Mouse (Mus musculus): ENCODE results near the gene Gm9732. TPM values are rescaled to one million over a fixed set of nuclear protein-coding genes. Genes with fewer than 3 reads are reported as not detected.
"Not testable (repeated sequence)": the region's sequence is repeated elsewhere in the genome, so short reads cannot be mapped to it uniquely, and the experiment has no call there.

Gene Gm9732
- polyA plus RNA-seq, 1 experiment from 2014 or later = not detected

DNA sequence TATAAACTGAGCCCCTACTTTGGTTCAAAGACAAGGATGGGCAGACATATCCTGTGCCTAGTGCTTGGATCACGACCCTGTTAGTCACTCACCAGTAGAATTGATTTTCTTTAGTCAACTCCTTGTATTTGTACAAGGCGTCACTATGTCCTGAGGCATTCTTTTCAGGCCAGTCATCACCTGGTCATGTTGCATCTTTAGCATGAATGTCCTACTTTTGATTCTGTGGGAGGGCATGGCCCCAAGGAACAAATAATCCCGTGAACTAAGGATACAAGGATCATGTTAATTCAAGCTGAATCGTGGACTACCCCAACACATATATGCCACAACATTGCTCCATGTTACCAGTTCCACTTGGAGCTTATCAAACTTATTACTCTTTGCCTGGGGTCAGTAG is 3.3 kb downstream of the Gm9732 start:
- not testable (repeated sequence) for H3K36me3 ChIP-seq; H3K9me3 ChIP-seq (replicated peaks); H3K27ac ChIP-seq (replicated peaks); H3K4me3 ChIP-seq; H3K27me3 ChIP-seq (ENCODE audit: low read depth, poor library complexity, severe bottlenecking); H3K4me1 ChIP-seq; DNase-seq (ENCODE audit: low spot score)
- 83% methylated on average over 4 of the region's 4 CpGs for WGBS

DNA sequence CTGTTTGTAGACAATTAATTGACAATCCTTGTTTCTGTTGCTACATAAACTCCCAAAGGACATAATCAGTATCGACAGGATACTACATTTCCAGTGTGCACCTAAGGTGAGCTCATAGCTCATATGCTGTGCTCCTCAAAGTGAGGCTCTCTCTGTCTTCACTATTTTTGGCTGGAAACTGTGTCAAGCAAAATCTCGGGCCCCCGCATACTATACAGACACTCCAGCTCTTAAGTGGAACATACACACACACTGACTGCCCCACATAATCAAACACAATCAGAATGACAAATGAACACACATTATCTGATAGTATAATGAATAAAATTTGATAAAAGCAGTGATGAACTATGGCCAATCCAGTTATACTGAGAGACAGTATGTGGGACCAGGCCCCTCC is 3.8 kb downstream of the Gm9732 start:
- not testable (repeated sequence) for DNase-seq (ENCODE audit: low spot score); H3K4me3 ChIP-seq
- whole genome bisulfite sequencing = 92% methylated on average over 3 of the region's 3 CpGs

DNA sequence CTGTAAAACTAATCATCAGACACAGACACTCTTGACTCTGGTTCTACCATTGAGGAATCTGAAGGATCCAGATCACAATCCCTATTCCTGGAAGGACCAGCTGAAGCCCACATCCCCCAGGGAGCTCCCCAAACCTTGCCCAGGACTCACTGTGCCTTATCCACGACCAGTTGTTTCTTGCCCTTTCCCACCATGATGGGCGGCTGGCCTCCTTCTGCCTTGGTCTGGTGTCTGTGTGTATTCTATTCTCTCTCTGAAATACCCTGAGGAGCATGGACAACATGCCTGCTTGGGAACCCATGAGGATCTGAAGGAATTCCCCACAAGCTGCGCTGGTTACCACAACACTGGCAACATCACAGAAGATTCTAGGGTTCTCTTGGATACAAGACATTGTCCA is 18.7 kb downstream of the Gm9732 start, which contains the start of gene Gm8127:
Gm8127 (minus strand) TSS at position 330 of the 400 bp plus-strand sequence.
- not testable (repeated sequence) for H3K27ac ChIP-seq (replicated peaks); H3K36me3 ChIP-seq; H3K27me3 ChIP-seq (ENCODE audit: low read depth, poor library complexity, severe bottlenecking); H3K4me3 ChIP-seq; H3K4me1 ChIP-seq; H3K9me3 ChIP-seq (replicated peaks); DNase-seq (ENCODE audit: low spot score)
- WGBS = 86% methylated on average over 3 of the region's 3 CpGs

More for the DNA sequence above, 3.8 kb downstream of the Gm9732 start:
- not testable (repeated sequence) for H3K27me3 ChIP-seq (ENCODE audit: low read depth, poor library complexity, severe bottlenecking); H3K4me1 ChIP-seq; H3K9me3 ChIP-seq (replicated peaks); H3K27ac ChIP-seq (replicated peaks); H3K36me3 ChIP-seq

DNA sequence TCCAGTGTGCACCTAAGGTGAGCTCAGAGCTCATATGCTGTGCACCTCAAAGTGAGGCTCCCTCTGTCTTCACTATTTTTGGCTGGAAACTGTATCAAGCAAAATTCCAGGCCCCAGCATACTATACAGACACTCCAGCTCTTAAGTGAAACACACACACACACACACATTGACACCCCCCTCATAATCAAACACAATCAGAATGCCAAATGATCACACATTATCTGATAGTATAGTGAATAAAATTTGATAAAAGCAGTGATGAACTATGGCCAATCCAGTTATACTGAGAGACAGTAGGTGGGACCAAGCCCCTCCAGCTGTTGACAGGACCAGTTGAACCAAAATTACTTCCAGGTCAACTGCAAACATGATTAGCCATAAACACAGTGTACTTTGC is 44.7 kb downstream of the Gm9732 start:
- not testable (repeated sequence) for H3K4me1 ChIP-seq; H3K36me3 ChIP-seq; H3K27ac ChIP-seq (replicated peaks); H3K4me3 ChIP-seq; H3K9me3 ChIP-seq (replicated peaks); H3K27me3 ChIP-seq (ENCODE audit: low read depth, poor library complexity, severe bottlenecking); DNase-seq (ENCODE audit: low spot score)

DNA sequence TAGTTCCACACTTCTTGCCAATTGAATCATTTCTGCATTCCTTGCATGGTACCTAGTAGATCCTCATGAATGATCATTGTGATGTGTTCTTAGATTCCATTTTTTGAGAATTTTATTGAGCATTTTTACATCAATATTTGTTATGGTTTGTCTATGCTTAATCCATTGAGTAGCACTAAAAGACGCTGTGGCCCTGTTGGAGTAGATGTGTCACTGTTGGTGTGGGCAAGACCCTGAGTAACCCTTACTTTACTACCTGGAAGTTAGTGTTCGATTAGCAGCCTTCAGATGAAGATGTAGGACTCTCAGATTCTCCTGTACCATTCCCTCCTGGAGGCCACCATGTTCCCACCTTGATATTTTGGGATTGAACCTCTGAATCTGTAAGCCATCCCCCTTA is 53.8 kb downstream of the Gm9732 start:
- not testable (repeated sequence) for H3K27ac ChIP-seq (replicated peaks); H3K9me3 ChIP-seq (replicated peaks); H3K27me3 ChIP-seq (ENCODE audit: low read depth, poor library complexity, severe bottlenecking); DNase-seq (ENCODE audit: low spot score); H3K36me3 ChIP-seq; H3K4me1 ChIP-seq; H3K4me3 ChIP-seq
- WGBS = 86% methylated on average over 1 of the region's 2 CpGs

- not testable (repeated sequence) for H3K36me3 ChIP-seq; H3K9me3 ChIP-seq (replicated peaks); H3K27me3 ChIP-seq (ENCODE audit: low read depth, poor library complexity, severe bottlenecking); H3K4me3 ChIP-seq; H3K4me1 ChIP-seq; H3K27ac ChIP-seq (replicated peaks); DNase-seq (ENCODE audit: low spot score)
- WGBS = 90% methylated on average over 10 of the region's 11 CpGs
Observed at GRCm38 (mm10) chr14:43331362-43331880, 56.6 kb downstream of the Gm9732 start.

DNA sequence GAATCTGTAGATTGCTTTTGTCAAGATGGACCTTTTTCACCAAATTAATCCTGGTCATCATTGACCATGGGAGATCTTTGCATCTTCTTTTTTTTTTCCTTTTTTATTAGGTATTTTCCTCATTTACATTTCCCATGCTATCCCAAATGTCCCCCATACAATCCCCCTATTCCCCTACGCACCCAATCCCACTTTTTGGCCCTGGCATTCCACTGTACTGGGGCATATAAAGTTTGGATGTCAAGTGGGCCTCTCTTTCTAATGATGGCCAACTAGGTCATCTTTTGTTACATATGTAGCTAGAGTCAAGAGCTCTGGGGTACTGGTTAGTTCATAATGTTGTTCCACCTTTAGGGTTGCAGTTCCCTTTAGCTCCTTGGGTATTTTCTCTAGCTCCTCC is 62.8 kb downstream of the Gm9732 start:
- 64% methylated on average over 1 of the region's 1 CpGs for WGBS
- not testable (repeated sequence) for H3K27me3 ChIP-seq (ENCODE audit: low read depth, poor library complexity, severe bottlenecking); H3K4me1 ChIP-seq; DNase-seq (ENCODE audit: low spot score); H3K27ac ChIP-seq (replicated peaks); H3K9me3 ChIP-seq (replicated peaks); H3K36me3 ChIP-seq; H3K4me3 ChIP-seq

GRCm38 (mm10) chr14:43347711-43348110 is 72.9 kb downstream of the Gm9732 start, which contains the start of gene 1700001F09Rik:
TSS of gene 1700001F09Rik (minus strand) at chr14:43347811.
- DNase-seq (ENCODE audit: low spot score); H3K4me1 ChIP-seq; H3K36me3 ChIP-seq; H3K27me3 ChIP-seq (ENCODE audit: low read depth, poor library complexity, severe bottlenecking); H3K27ac ChIP-seq (replicated peaks); H3K4me3 ChIP-seq; H3K9me3 ChIP-seq (replicated peaks): not testable (repeated sequence)

DNA sequence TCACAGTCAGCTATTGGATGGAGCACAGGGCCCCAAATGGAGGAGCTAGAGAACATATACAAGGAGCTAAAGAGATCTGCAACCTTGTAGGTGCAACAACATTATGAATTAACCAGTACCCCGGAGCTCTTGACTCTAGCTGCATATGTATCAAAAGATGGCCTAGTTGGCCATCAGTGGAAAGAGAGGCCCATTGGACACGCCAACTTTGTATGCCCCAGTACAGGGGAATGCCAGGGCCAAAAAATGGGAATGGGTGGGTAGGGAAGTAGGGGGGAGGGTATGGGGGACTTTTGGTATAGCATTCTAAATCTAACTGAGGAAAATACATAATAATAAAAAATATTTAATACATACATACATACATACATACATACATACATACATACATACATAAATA is 78.1 kb downstream of the Gm9732 start:
- H3K27me3 ChIP-seq (ENCODE audit: low read depth, poor library complexity, severe bottlenecking); H3K4me3 ChIP-seq; H3K9me3 ChIP-seq (replicated peaks); DNase-seq (ENCODE audit: low spot score); H3K36me3 ChIP-seq; H3K27ac ChIP-seq (replicated peaks); H3K4me1 ChIP-seq: not testable (repeated sequence)
- WGBS = 82% methylated on average over 2 of the region's 2 CpGs

Other genes with a start within 250 kb of the Gm9732 start
- gene Gm8094, start 198.4 kb upstream of the Gm9732 start, polyA plus RNA-seq (2016; fragmentation: Nextera tagmentation; extraction: Ambion mirVana) = not detected in 2 replicates
- not detected in 2 replicates for gene Gm8104, start 174.4 kb upstream of the Gm9732 start, polyA plus RNA-seq (2016; fragmentation: Nextera tagmentation; extraction: Ambion mirVana)
- gene Gm7233, start 95.2 kb upstream of the Gm9732 start, polyA plus RNA-seq (2016; fragmentation: Nextera tagmentation; extraction: Ambion mirVana) = not detected in 2 replicates
- not detected in 2 replicates for gene Gm8122, start 39.7 kb upstream of the Gm9732 start, polyA plus RNA-seq (2016; fragmentation: Nextera tagmentation; extraction: Ambion mirVana)
- not detected in 2 replicates for gene Gm8126, start 16.4 kb upstream of the Gm9732 start, polyA plus RNA-seq (2016; fragmentation: Nextera tagmentation; extraction: Ambion mirVana)
- gene Gm8127, start 18.8 kb downstream of the Gm9732 start, polyA plus RNA-seq (2016; fragmentation: Nextera tagmentation; extraction: Ambion mirVana) = not detected in 2 replicates
- not detected in 2 replicates for gene 1700001F09Rik, start 72.8 kb downstream of the Gm9732 start, polyA plus RNA-seq (2016; fragmentation: Nextera tagmentation; extraction: Ambion mirVana)
- gene Gm8138, start 141.3 kb downstream of the Gm9732 start, polyA plus RNA-seq (2016; fragmentation: Nextera tagmentation; extraction: Ambion mirVana) = not detected in 2 replicates